Mouse (Mus musculus) hindbrain, embryonic 10.5 days (tissue): ENCODE measurements around the gene Slit2. TPM values are rescaled to one million over a fixed set of nuclear protein-coding genes. Genes with fewer than 3 reads are reported as not detected.
A peak's percentile ranks its signal among the peaks of the same experiment; 100 is the strongest.

Source experiments
- DNase-seq: peaks from one replicate; pipeline ENCODE4 v3.0.0-alpha.2; 2017; ENCODE audit warnings: low spot score
- H3K27ac ChIP-seq: fragments of 300-500 bp; sonication (generic); 2 replicates; pipeline ENCODE4 v1.5.1; 2016; ENCODE audit warnings: mild to moderate bottlenecking, moderate library complexity
- H3K27me3 ChIP-seq: fragments of 300-500 bp; sonication (generic); 2 replicates; pipeline ENCODE4 v1.6.1; 2016; ENCODE audit warnings: mild to moderate bottlenecking; ENCODE audit not compliant: poor library complexity, insufficient read depth, severe bottlenecking
- H3K36me3 ChIP-seq: fragments of 300-500 bp; sonication (generic); 2 replicates; pipeline ENCODE4 v1.6.1; 2016; ENCODE audit warnings: mild to moderate bottlenecking, moderate library complexity
- H3K4me1 ChIP-seq: fragments of 300-500 bp; sonication (generic); replicated peaks from 2 replicates; pipeline ENCODE4 v1.6.1; 2016; ENCODE audit warnings: mild to moderate bottlenecking
- H3K4me3 ChIP-seq: fragments of 300-500 bp; sonication (generic); 2 replicates; pipeline ENCODE4 v1.5.1; 2016; ENCODE audit warnings: mild to moderate bottlenecking, moderate library complexity
- H3K9me3 ChIP-seq: fragments of 300-500 bp; sonication (generic); 2 replicates; pipeline ENCODE4 v1.6.1; 2016; ENCODE audit warnings: mild to moderate bottlenecking, moderate library complexity
- WGBS: fragments of 180-500 bp; shearing (Covaris S2); methylation state at CpG from one replicate; pipeline ENCODE4 v1.1.7; 2016; 5-methylcytosine and 5-hydroxymethylcytosine counted together
- polyA plus RNA-seq: library from polyadenylated mRNA; unstranded; fragments of >200 nt; fragmentation: Nextera tagmentation; extraction: Ambion mirVana; gene quantifications from 2 replicates; pipeline ENCODE4 v1.2.1, GENCODE M21; 2016

The Slit2 gene
- polyA plus RNA-seq: 43.1 and 55.8 TPM in 2 replicates

DNA sequence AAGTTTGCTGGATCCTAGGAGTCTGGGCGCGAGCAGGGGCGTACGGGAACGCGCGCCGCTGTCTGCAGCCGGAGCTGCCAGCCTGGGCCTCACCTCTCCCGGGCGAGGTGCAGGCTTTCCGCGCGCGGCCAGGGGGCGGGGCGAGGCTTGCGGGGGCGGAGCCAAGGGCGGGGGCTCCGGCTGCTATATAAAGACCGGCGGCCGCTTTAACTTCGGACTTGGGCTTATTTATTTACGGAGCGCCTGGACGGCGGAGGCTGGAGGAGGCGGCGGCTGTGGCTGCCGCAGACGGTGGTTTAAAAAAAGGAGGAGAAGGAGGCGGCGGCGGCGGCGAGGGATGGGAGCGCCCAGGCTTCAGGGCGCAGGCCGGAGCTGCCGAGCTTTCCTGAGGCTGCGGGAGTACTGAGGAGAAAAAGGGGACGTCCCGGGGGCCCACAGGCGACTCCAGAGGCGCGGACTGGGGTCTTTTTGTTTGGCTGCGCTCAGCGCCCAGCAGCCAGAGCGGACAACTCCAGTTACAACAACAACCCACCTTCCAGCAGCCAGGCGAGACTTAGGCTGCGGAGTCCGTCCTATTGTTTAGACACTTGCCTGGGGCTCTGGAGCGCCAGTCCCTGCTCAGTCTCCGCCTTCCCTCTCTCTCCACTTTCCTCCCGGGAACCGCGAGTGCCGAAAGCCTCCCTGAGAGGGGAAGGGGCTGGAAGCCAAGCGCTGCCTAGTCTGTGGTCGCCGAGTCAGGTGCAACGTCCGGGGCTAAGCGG, at the start of gene Slit2:
TSS of gene Slit2 (plus strand) at position 198 of the 761 bp plus-strand sequence.
- WGBS: under 1% methylated on average over 66 of the region's 66 CpGs
- peaks cover 21% of the 10 kb centered on the region; the same call in 1 of the 2 replicates for H3K27me3 ChIP-seq
- H3K4me3 ChIP-seq: peak within 1 kb of the TSS; percentile 83
- no peaks in the 10 kb centered on the region for H3K9me3 ChIP-seq
- H3K4me1 ChIP-seq: peaks cover 51% of the 10 kb centered on the region
- H3K36me3 ChIP-seq: no peaks in the 10 kb centered on the region
- peak within 1 kb of the TSS; percentile 93 for H3K27ac ChIP-seq
- DNase-seq: peak; percentile 94

- no peaks in the 10 kb centered on the region for H3K27me3 ChIP-seq
- WGBS: 85% methylated on average over 5 of the region's 5 CpGs
- no peak overlapping the region for H3K4me3 ChIP-seq
- no peak for DNase-seq
- H3K27ac ChIP-seq: no peak overlapping the region
- no peaks in the 10 kb centered on the region for H3K36me3 ChIP-seq
- no peaks in the 10 kb centered on the region for H3K4me1 ChIP-seq
- no peaks in the 10 kb centered on the region for H3K9me3 ChIP-seq
Measured at GRCm38 (mm10) chr5:47938586-47939372, 44.2 kb upstream of the Slit2 start.

DNA sequence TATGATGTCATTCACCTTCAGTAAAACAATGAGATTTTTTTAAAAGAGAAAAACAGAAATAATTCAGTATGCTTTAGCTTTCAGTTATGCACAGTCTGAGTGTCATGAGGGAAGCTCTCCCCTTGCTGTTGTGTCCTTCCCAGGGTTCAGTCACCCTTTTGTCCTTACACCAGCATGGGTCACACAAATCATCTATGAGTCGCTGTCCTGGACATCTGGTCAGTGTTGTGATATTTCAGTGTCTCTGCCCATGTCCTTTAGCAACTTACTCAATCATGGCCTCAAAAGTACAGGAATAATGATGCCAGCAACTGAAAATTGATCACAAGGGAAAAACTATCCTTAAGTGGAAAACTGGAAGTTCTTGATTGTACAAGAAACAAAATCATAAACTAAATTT, 26.5 kb upstream of the Slit2 start:
- H3K4me1 ChIP-seq: no peaks in the 10 kb centered on the region
- no peak for DNase-seq
- no peaks in the 10 kb centered on the region for H3K36me3 ChIP-seq
- 61% methylated on average over 1 of the region's 1 CpGs for WGBS
- no peak overlapping the region for H3K4me3 ChIP-seq
- no peaks in the 10 kb centered on the region for H3K27me3 ChIP-seq
- H3K27ac ChIP-seq: no peak overlapping the region
- no peaks in the 10 kb centered on the region for H3K9me3 ChIP-seq

DNA sequence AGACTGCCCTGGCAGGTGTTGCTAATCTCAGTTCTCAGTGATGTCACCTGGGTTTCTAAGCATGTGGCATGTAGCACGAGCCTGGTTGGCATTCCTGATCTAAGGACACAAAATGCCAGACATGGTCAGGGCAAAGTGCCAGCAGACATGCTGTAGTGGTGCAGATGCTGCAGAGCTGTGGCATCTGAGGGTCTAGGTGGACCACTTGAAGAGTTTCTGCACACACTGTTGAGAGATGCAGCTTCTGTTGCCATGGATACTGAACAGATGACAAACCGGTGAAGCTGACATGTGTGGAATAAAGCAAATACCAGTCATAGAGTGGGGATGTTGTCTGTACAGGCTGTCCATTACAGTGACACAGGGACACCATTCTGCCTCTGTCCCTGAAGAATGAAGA, 7.1 kb upstream of the Slit2 start:
- Histone ChIP-seq H3K27ac (no peak overlapping the region), H3K27me3 (no peaks in the 10 kb centered on the region), H3K4me3 (no peak overlapping the region), H3K36me3 (no peaks in the 10 kb centered on the region), H3K4me1 (no peaks in the 10 kb centered on the region), H3K9me3 (no peaks in the 10 kb centered on the region)
- no peak for DNase-seq
- WGBS: 82% methylated on average over 2 of the region's 2 CpGs

DNA sequence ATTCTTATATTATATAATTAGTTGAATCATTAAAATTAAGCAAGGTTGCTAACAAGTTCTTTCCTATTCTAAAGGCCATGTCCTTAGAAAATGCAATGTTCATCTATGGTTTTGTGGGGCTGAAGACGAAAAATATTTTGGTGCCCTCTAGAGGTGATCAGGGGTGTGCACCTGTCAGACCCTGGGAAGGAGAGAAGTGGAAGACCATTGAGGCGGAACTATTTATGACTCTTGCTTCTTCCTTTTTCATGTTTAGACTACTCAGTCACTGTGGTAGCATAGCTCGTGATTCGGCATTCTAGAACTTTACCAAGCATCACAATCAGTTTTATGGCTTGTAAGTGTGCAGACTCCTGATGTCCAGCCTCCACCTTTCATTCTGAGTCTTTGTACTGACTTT, 3.6 kb upstream of the Slit2 start:
- no peak for DNase-seq
- no peaks in the 10 kb centered on the region for H3K9me3 ChIP-seq
- no peaks in the 10 kb centered on the region for H3K36me3 ChIP-seq
- 34% methylated on average over 4 of the region's 4 CpGs for WGBS
- H3K4me1 ChIP-seq: peaks cover 16% of the 10 kb centered on the region
- H3K27ac ChIP-seq: no peak overlapping the region
- H3K4me3 ChIP-seq: no peak overlapping the region
- H3K27me3 ChIP-seq: peaks cover 2% of the 10 kb centered on the region; the same call in 1 of the 2 replicates

- no peak for DNase-seq
- no peak overlapping the region for H3K27ac ChIP-seq
Measured at GRCm38 (mm10) chr5:47980459-47980858, 2.5 kb upstream of the Slit2 start.

DNA sequence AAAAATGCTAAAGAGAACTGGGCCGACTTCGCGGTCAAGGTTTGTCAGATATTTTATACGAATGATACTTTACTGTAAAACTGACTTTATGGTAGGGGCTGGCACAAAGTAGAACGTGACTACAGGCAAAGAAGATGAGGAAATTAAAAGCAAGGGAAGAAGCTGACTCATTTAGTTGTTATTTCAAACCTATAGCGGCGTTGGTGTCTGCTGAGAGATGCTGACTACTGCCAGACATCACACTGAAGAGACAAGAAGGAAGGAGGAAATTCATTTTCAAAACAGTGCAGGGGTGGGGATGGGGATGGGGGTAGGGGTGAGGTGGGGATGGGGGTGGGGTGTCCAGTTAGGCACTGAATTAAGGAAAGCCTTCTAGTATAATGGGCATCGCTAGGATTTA, 987 bp upstream of the Slit2 start:
- DNase-seq: no peak
- Histone ChIP-seq H3K9me3 (no peaks in the 10 kb centered on the region), H3K4me1 (peaks cover 42% of the 10 kb centered on the region), H3K36me3 (no peaks in the 10 kb centered on the region), H3K27me3 (peaks cover 18% of the 10 kb centered on the region; the same call in 1 of the 2 replicates), H3K4me3 (peak overlapping the region; percentile 83), H3K27ac (no peak overlapping the region)
- WGBS: 56% methylated on average over 8 of the region's 8 CpGs

More at GRCm38 (mm10) chr5:47980459-47980858, 2.5 kb upstream of the Slit2 start:
- Histone ChIP-seq H3K4me3 (no peak overlapping the region), H3K27me3 (peaks cover 11% of the 10 kb centered on the region; the same call in 1 of the 2 replicates), H3K9me3 (no peaks in the 10 kb centered on the region), H3K4me1 (peaks cover 27% of the 10 kb centered on the region), H3K36me3 (no peaks in the 10 kb centered on the region)
- WGBS: 36% methylated on average over 5 of the region's 5 CpGs

- H3K4me3 ChIP-seq: peak overlapping the region; percentile 83
- H3K27ac ChIP-seq: peak overlapping the region; percentile 93
- peaks cover 24% of the 10 kb centered on the region; the same call in 1 of the 2 replicates for H3K27me3 ChIP-seq
- peaks cover 57% of the 10 kb centered on the region for H3K4me1 ChIP-seq
- no peaks in the 10 kb centered on the region for H3K9me3 ChIP-seq
- WGBS: under 1% methylated on average over 38 of the region's 38 CpGs
- peak; percentile 72 for DNase-seq
- no peaks in the 10 kb centered on the region for H3K36me3 ChIP-seq
Measured at GRCm38 (mm10) chr5:47983746-47984583, 1.0 kb downstream of the Slit2 start.

GRCm38 (mm10) chr5:47984584-47985197, 1.8 kb downstream of the Slit2 start:
- peak overlapping the region; percentile 93 for H3K27ac ChIP-seq

GRCm38 (mm10) chr5:47985198-47985631, 2.3 kb downstream of the Slit2 start:
- Histone ChIP-seq H3K4me3 (peak overlapping the region; percentile 83), H3K27me3 (peaks cover 24% of the 10 kb centered on the region; the same call in 1 of the 2 replicates), H3K4me1 (peaks cover 59% of the 10 kb centered on the region), H3K36me3 (no peaks in the 10 kb centered on the region), H3K9me3 (no peaks in the 10 kb centered on the region), H3K27ac (peak overlapping the region; percentile 93)
- WGBS: under 1% methylated on average over 13 of the region's 13 CpGs
- no peak for DNase-seq

More at GRCm38 (mm10) chr5:47984584-47985197, 1.8 kb downstream of the Slit2 start:
- Histone ChIP-seq H3K4me1 (peaks cover 59% of the 10 kb centered on the region), H3K27me3 (peaks cover 24% of the 10 kb centered on the region; the same call in 1 of the 2 replicates), H3K36me3 (no peaks in the 10 kb centered on the region), H3K4me3 (peak overlapping the region; percentile 83), H3K9me3 (no peaks in the 10 kb centered on the region)
- under 1% methylated on average over 23 of the region's 23 CpGs for WGBS
- peak; percentile 55 for DNase-seq

DNA sequence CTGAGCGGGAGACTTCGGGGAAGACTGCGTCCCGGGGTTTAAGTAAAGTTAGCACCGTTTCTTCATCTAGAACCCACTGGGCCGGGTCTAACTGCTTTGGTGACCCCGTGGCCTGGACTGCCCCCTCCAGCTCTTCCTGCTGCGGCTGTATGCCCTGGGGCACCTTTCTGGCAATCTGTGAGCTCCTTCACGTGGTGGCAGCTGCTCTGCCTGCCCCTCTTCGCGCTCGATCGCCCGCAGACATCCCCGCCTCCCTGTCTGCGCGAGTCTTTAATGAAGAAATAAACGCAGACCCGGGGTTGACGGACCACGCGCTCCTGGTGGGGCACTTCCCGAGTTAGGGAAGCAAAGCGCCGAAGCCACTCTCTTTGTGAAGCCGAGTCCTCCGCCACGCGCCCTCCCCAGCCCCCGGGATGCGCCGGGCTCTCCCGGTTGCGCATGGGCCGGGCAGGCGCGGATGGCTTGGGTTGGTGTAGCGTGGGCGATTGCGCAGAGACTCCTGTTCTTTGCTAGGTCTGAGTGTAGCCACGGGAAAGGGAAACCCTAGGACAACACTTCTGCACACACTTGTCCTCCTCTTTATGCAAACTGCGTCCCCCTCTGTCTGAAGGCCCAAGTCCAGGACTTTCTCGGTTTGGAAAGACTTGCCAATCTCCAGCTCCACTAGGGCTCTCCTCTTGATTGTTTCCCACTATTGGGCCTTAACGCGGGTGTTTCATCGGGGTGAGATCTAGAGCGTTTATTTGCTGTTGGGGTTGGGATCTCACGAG, 3.1 kb downstream of the Slit2 start:
- peaks cover 59% of the 10 kb centered on the region for H3K4me1 ChIP-seq
- H3K27ac ChIP-seq: peak overlapping the region; percentile 93
- peak overlapping the region; percentile 83 for H3K4me3 ChIP-seq
- no peaks in the 10 kb centered on the region for H3K36me3 ChIP-seq
- H3K27me3 ChIP-seq: peaks cover 24% of the 10 kb centered on the region; the same call in 1 of the 2 replicates
- DNase-seq: peak; percentile 72
- H3K9me3 ChIP-seq: no peaks in the 10 kb centered on the region
- WGBS: under 1% methylated on average over 48 of the region's 48 CpGs
